23 mouse cellular contexts compared by ENCODE assay signal in genomic region chr10:53345508-53345907, GRCm38 (mm10). TPM values are rescaled to one million over a fixed set of nuclear protein-coding genes. Genes with fewer than 3 reads are reported as not detected.
DNase-seq lines count a peak whose midpoint lies in the region; ATAC-seq and TF ChIP-seq lines count a peak whose summit lies in the region.
"Had no signal": no experiment of that assay in that cellular context is flagged by ENCODE, and none has a peak within 500 bp of the region (broad histone marks: within the 10 kb centered on the region; RNA-seq: fewer than 3 reads in every experiment).

No protein-coding gene starts in this region.

- 71% methylated on average over 4 of the region's 4 CpGs for WGBS in heart, embryonic 13.5 days
- WGBS in heart, embryonic 12.5 days = 77% methylated on average over 4 of the region's 4 CpGs
- WGBS in heart, postnatal 0 days = 54% methylated on average over 4 of the region's 4 CpGs

- H3K9me3 ChIP-seq in heart, embryonic 13.5 days = no peaks in the 10 kb centered on the region
- H3K9me3 ChIP-seq in heart, embryonic 12.5 days (replicated peaks) = no peaks in the 10 kb centered on the region
- H3K9me3 ChIP-seq in heart, postnatal 0 days (replicated peaks; ENCODE audit: control insufficient read depth, low read length) = no peaks in the 10 kb centered on the region
- H3K9me3 ChIP-seq: embryonic facial prominence, embryonic 12.5 days; embryonic facial prominence, embryonic 15.5 days; hindbrain, embryonic 12.5 days; hindbrain, embryonic 15.5 days had no signal

- no peak overlapping the region for H3K4me3 ChIP-seq in heart, embryonic 13.5 days
- H3K4me3 ChIP-seq in heart, embryonic 12.5 days = no peak overlapping the region
- H3K4me3 ChIP-seq in heart, postnatal 0 days (ENCODE audit: low read depth, low read length) = no peak overlapping the region
- peak overlapping the region; percentile 42; the same call in 1 of the 2 replicates for H3K4me3 ChIP-seq in testis, adult 2 months (ENCODE audit: control insufficient read depth, low read depth, low read length)
- H3K4me3 ChIP-seq: embryonic facial prominence, embryonic 12.5 days; embryonic facial prominence, embryonic 15.5 days; hindbrain, embryonic 12.5 days; hindbrain, embryonic 15.5 days had no signal

- no peak for TF ChIP-seq CTCF in heart, postnatal 0 days (IDR thresholded peaks at IDR 0.05; ENCODE audit: low read depth)
- TF ChIP-seq CTCF in testis, adult 2 months (IDR thresholded peaks at IDR 0.05; ENCODE audit: control insufficient read depth, insufficient read depth, insufficient replicate concordance, low read depth, low read length) = no peak

- H3K27me3 ChIP-seq in heart, embryonic 13.5 days (replicated peaks) = no peaks in the 10 kb centered on the region
- no peaks in the 10 kb centered on the region for H3K27me3 ChIP-seq in heart, embryonic 12.5 days (replicated peaks)
- no peaks in the 10 kb centered on the region for H3K27me3 ChIP-seq in heart, postnatal 0 days (ENCODE audit: control insufficient read depth, insufficient read depth, low read length)
- H3K27me3 ChIP-seq in testis, adult 2 months (ENCODE audit: control insufficient read depth, insufficient read depth, low read length) = no peaks in the 10 kb centered on the region
- H3K27me3 ChIP-seq: embryonic facial prominence, embryonic 12.5 days; embryonic facial prominence, embryonic 15.5 days; hindbrain, embryonic 12.5 days; hindbrain, embryonic 15.5 days had no signal

- peaks cover 9% of the 10 kb centered on the region for H3K4me1 ChIP-seq in heart, embryonic 13.5 days
- 0 out of 2 replicates have a peak, but pooled peaks cover 3% of the 10 kb centered on the region for H3K4me1 ChIP-seq in heart, embryonic 12.5 days (replicated peaks)
- H3K4me1 ChIP-seq in heart, postnatal 0 days (ENCODE audit: control insufficient read depth, insufficient read depth) = no peaks in the 10 kb centered on the region
- H3K4me1 ChIP-seq in testis, adult 2 months (ENCODE audit: control insufficient read depth, insufficient read depth, low read length) = no peaks in the 10 kb centered on the region
- H3K4me1 ChIP-seq: embryonic facial prominence, embryonic 12.5 days; hindbrain, embryonic 12.5 days; hindbrain, embryonic 15.5 days had no signal

- TF ChIP-seq EP300 in heart, postnatal 0 days (IDR thresholded peaks at IDR 0.05; ENCODE audit: low read depth) = no peak

- TF ChIP-seq POLR2A in testis, adult 2 months (IDR thresholded peaks at IDR 0.05; ENCODE audit: control insufficient read depth, low read depth, low read length) = no peak

- H3K36me3 ChIP-seq in heart, embryonic 13.5 days = peaks cover 39% of the 10 kb centered on the region
- peaks cover 11% of the 10 kb centered on the region for H3K36me3 ChIP-seq in heart, embryonic 12.5 days
- H3K36me3 ChIP-seq in heart, postnatal 0 days (replicated peaks; ENCODE audit: control insufficient read depth, insufficient read depth, low read length) = peaks cover 26% of the 10 kb centered on the region
- peaks cover 2% of the 10 kb centered on the region for H3K36me3 ChIP-seq in testis, adult 2 months (ENCODE audit: control insufficient read depth, insufficient read depth, low read length)
- H3K36me3 ChIP-seq: embryonic facial prominence, embryonic 12.5 days; hindbrain, embryonic 15.5 days had no signal

- DNase-seq in heart, postnatal 0 days (ENCODE audit: low spot score) = no peak
- no peak for DNase-seq in heart, adult 18-20 months
- DNase-seq in testis, postnatal 10 days (ENCODE audit: low spot score) = no peak
- DNase-seq: adrenal gland, adult 2 months; adrenal gland, postnatal 14 days; cerebellum, adult 11 months; cerebellum, adult 2 months; cerebellum, adult 9-11 months; cerebellum, postnatal 25 days; forebrain, postnatal 0 days; gastrocnemius, postnatal 36 days; heart, postnatal 14 days had no signal

- H3K4me2 ChIP-seq in heart, embryonic 13.5 days = no peak overlapping the region
- H3K4me2 ChIP-seq in heart, embryonic 12.5 days = no peak overlapping the region
- H3K4me2 ChIP-seq in heart, postnatal 0 days (ENCODE audit: low read depth, low read length) = no peak overlapping the region
- H3K4me2 ChIP-seq: embryonic facial prominence, embryonic 12.5 days; embryonic facial prominence, embryonic 15.5 days; heart, embryonic 11.5 days; hindbrain, embryonic 12.5 days; hindbrain, embryonic 15.5 days had no signal

- peak overlapping the region; percentile 48 for H3K27ac ChIP-seq in heart, embryonic 13.5 days (replicated peaks)
- no peak overlapping the region for H3K27ac ChIP-seq in heart, embryonic 12.5 days (ENCODE audit: poor library complexity, severe bottlenecking)
- H3K27ac ChIP-seq in heart, postnatal 0 days (ENCODE audit: low read depth) = peak overlapping the region; percentile 36; the same call in 1 of the 2 replicates
- H3K27ac ChIP-seq in testis, adult 2 months (ENCODE audit: control insufficient read depth, insufficient read depth, low read depth, low read length) = no peak overlapping the region
- H3K27ac ChIP-seq: embryonic facial prominence, embryonic 12.5 days; embryonic facial prominence, embryonic 15.5 days; hindbrain, embryonic 12.5 days; hindbrain, embryonic 15.5 days had no signal

- no peak overlapping the region; the same call in 1 of the 2 replicates for H3K9ac ChIP-seq in heart, embryonic 13.5 days
- no peak overlapping the region for H3K9ac ChIP-seq in heart, embryonic 12.5 days
- no peak overlapping the region for H3K9ac ChIP-seq in heart, postnatal 0 days (replicated peaks; ENCODE audit: low read depth, low read length)
- H3K9ac ChIP-seq: embryonic facial prominence, embryonic 12.5 days; embryonic facial prominence, embryonic 15.5 days; forebrain, postnatal 0 days; hindbrain, embryonic 12.5 days; hindbrain, embryonic 15.5 days had no signal

- ATAC-seq in heart, embryonic 13.5 days (ENCODE audit: extremely low read depth, insufficient number of reproducible peaks, low FRiP score, low TSS enrichment) = no peak
- no peak; the same call in 1 of the 2 replicates for ATAC-seq in heart, embryonic 12.5 days (ENCODE audit: insufficient number of reproducible peaks, low FRiP score)
- ATAC-seq in heart, postnatal 0 days (ENCODE audit: insufficient read depth, low read depth) = no peak
- ATAC-seq: CD4-positive, CD25-positive, alpha-beta regulatory T cell, adult 4 months; forebrain, embryonic 14.5 days; forebrain, postnatal 0 days; intestine, postnatal 0 days had no signal

RNA-seq across cellular contexts. Expression of gene Pln, which starts 8.0 kb away (rescaled TPM):
- polyA plus RNA-seq in heart, embryonic 13.5 days (2015; fragmentation: Nextera tagmentation; extraction: Ambion mirVana) = 682 and 793 TPM in 2 replicates
- polyA plus RNA-seq in heart, embryonic 12.5 days (2016; fragmentation: Nextera tagmentation; extraction: Ambion mirVana) = 666 and 709 TPM in 2 replicates
- 3,810 and 4,371 TPM in 2 replicates for total RNA-seq in heart, postnatal 0 days (2014; rRNA removed; ENCODE audit: low replicate concordance)
- 3,198 and 3,248 TPM in 2 replicates for polyA plus RNA-seq in heart, postnatal 0 days (2015; fragmentation: Nextera tagmentation; extraction: Ambion mirVana)
- total RNA-seq in heart, adult 18-20 months (2021) = 1,000 to 10,000 TPM; 6,493 to 6,642 TPM
- polyA plus RNA-seq in testis, adult 2 months (2012; rRNA removed) = 87.9 and 109 TPM in 2 replicates

RNA-seq across cellular contexts. Expression of gene Cep85l, which starts 34.2 kb away (rescaled TPM):
- polyA plus RNA-seq in heart, embryonic 13.5 days (2015; fragmentation: Nextera tagmentation; extraction: Ambion mirVana) = 3.1 and 3.6 TPM in 2 replicates
- 5.5 TPM in 2 replicates for polyA plus RNA-seq in heart, embryonic 12.5 days (2016; fragmentation: Nextera tagmentation; extraction: Ambion mirVana)
- total RNA-seq in heart, postnatal 0 days (2014; rRNA removed; ENCODE audit: low replicate concordance) = 17.6 and 21.2 TPM in 2 replicates
- 3.3 and 4.1 TPM in 2 replicates for polyA plus RNA-seq in heart, postnatal 0 days (2015; fragmentation: Nextera tagmentation; extraction: Ambion mirVana)
- 10 to 100 TPM; 13.5 TPM for total RNA-seq in heart, adult 18-20 months (2021)
- 147 and 189 TPM in 2 replicates for polyA plus RNA-seq in testis, adult 2 months (2012; rRNA removed)

Comparison
In these comparisons a context has a peak if more than half of its experiments do, and no peak if none do; other contexts are left out.
1. H3K27ac ChIP-seq: peak in heart, embryonic 13.5 days (single experiment) and heart, postnatal 0 days (single experiment); none in heart, embryonic 12.5 days (single experiment) and testis, adult 2 months (single experiment).
2. RNA of gene Cep85l, which starts 34.2 kb away (polyA plus RNA-seq): 147 to 189 TPM in testis, adult 2 months; 5.5 TPM in heart, embryonic 12.5 days, 3.3 to 4.1 TPM in heart, postnatal 0 days and 3.1 to 3.6 TPM in heart, embryonic 13.5 days; every median in the first group is over 10 times any median in the second.